Mouse (Mus musculus) spleen, postnatal 36 days (tissue): ENCODE data around the gene Pgpep1.

Experiments used
- DNase-seq, 2 experiments: peaks; one replicate each; pipeline ENCODE4 v3.0.0; 2022; ENCODE audit warnings: low spot score in 2 of 2, mixed read lengths in 1 of 2

The Pgpep1 gene

DNA sequence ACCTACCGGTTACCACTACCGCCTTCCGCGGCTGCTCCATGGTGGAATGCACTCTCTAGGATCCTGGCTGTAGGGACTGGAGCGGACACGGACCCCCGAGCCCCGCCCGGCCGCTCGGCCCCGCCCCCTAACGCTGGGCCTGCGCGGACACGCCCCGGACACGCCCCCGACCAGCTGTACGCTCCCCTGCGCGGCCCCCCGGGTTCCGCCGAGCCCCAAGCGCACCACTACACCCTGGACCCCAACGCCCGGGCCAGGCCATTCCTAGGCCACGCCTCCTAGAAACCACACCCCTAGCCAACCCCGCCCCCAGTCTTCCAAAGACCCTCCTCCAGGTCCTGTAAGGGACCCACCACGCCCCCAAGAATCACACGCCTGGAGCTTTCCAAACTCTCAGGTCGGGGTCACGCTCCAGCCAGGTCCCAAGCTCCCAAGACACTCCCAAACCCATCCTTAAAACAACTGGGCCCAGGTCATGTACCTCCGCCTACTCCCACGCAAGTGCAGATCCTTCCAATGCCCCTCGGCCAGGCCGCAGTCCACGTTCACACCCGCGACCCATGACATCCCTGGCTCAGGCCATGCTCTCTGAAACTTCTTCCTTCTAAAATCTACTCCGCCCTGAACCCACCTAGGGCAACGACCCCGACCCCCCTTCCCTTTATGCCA is 450 bp downstream of the Pgpep1 start:
- peak; percentile 85 to 86 for DNase-seq

DNA sequence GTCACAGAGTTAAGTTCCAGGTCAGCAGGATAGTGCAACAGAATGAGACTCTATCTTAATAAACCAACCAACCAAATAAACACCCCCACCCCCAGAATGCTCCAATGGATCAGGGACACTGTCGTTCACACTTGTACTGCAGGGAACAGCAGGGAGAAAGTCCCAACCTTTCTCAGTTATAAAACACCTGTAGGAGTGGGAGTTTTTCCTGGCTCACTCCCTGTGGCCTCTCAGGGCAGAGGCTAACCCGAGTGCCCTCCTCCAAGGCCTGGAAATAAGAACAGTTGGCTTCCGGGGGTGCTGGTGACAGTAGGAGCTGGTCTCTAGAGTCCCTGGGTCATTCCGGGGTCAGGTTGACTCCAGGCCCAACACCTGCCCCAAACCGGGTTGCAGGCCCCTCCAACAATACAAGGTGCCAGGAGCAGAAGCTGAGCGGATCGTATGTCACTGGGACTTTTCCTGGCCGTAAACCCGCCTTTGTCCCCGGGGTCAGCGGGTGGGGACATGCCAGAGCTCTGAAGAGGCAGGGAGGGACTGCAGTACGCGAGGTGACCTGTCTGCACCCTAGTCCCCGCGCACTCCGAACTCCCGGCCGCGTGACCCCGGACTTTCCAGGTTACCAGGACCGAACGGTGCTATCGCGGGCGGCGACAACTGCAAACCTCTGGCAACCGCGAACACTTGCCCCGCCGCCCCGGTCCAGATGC is 1.1 kb downstream of the Pgpep1 start:
- no peak for DNase-seq

DNA sequence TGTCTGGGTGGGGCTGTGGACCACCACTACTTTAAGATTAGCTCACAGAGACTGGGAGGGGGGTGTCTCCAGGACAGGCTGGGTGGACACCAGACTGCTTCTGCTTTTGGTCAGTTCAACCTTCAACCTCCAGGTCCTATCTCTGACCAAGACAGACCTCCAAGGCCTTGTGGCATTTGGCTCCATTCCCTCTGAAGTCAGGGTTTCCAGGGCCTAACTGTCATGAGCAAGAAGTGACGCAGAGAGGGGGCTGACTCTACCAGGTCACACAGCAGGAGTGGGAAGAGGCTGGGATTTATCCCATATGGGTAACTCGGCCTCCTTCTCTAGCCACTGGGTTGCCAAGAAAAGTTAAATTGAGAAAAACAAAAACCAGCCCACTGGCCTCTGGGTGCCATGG is 2.4 kb downstream of the Pgpep1 start:
- no peak for DNase-seq

- DNase-seq = no peak
Observed at GRCm38 (mm10) chr8:70657214-70657613, 3.0 kb downstream of the Pgpep1 start.

DNA sequence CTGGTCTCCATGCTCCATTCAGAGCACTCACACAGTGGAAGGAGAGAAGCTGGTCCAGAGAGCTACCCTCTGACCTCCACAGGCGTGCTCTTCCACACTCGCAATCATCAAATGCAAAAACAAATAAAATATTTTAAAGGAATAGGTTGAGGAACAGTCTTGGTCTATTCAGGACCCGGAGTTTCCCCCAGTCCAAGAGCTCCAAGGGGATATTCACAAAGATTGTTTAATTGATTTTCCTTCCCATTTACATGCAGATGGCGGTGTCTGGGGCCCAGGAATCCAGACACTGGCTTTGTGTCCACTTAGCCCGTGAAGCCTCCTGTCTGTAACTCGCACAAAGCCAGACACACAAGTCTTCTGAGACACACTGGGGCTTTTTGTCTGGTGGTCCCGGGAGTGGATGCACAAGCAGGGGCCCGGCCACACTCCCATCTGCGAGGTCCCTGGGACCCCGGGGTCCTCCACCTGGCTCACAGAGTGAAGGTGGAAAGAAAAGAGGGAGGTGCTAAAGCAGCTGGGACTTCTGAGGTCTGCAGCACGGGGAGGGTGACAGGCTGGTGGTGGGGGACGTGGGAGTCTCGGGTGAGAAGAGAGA is 3.9 kb downstream of the Pgpep1 start:
- no peak for DNase-seq

GRCm38 (mm10) chr8:70655469-70655868 is 4.7 kb downstream of the Pgpep1 start:
- no peak for DNase-seq

DNA sequence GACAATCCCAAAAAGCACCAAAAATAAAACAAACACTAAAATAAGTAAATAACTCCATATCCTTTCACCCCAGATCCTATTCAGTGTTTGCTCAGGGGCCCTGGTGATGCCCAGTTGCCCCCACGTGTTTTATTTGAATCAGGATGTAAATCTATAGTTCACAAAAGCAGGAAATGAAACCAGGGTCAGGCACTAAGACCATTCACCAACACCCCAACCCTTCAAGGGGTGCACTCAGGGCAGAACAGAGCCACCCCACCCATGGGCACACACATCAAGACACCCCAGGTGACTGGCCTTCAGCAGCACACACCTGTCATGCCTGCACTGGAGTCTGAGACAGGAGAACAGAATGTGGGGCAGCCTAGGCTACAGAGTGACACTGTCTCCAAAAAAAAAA is 6.1 kb downstream of the Pgpep1 start:
- peak; percentile 74 to 78 for DNase-seq

GRCm38 (mm10) chr8:70653226-70653625 is 7.0 kb downstream of the Pgpep1 start:
- peak; percentile 56 to 64 for DNase-seq

DNA sequence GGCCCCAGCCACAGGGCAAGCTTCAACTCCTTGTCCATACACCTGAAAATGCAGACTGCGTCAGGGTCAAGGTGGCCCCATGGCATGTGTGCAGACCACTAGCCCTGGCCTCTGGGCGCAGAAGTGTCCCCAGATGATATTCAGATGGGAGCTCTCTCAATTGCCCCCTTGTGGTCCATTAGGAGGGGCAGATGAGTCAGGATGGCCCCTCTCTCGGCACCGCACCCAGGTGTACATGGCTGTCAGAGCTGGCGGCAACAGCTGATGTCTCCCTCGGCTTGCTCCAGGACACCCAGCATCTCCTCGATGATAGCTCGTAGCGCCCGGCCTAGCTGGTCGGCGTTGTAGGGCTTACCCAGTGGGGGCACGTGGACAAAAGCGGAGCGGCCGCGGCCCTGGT is 9.8 kb downstream of the Pgpep1 start:
- DNase-seq = no peak

DNA sequence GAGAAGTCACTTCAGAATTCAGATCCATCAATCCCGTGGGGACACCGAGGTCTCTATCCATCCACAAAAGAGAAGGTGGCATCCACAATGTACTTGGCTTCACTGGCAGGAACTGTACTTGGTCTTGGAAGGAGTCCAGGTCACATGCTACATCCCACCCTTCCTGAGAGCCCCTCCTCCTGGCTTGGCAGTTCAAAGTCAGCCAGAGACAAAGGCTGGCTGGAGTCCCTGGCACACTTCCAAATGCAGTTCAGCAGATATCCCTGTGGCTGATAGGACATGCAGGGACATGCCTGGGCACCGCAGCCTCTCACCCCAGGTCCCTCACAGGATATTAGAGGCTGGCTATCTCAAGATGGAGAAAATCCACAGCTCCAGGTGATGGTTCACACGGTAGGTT is 10.9 kb downstream of the Pgpep1 start:
- no peak for DNase-seq

GRCm38 (mm10) chr8:70648921-70649320 is 11.3 kb downstream of the Pgpep1 start:
- DNase-seq = no peak

DNA sequence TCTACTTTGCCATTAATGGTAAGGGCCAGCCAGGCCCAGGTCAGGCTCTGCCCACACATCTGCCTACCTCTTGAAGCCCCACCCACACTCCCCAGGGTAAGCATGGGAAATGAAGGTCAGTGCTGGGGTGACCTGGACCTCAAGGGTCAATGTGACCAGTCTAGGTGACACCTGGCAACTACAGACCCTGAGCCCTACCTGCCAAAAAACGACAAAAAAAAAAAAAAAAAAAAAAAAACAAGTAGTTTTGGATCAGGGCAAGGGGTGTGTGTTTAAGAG is 12.1 kb downstream of the Pgpep1 start:
- no peak for DNase-seq

GRCm38 (mm10) chr8:70647343-70648163 is 12.6 kb downstream of the Pgpep1 start:
- DNase-seq = no peak

DNA sequence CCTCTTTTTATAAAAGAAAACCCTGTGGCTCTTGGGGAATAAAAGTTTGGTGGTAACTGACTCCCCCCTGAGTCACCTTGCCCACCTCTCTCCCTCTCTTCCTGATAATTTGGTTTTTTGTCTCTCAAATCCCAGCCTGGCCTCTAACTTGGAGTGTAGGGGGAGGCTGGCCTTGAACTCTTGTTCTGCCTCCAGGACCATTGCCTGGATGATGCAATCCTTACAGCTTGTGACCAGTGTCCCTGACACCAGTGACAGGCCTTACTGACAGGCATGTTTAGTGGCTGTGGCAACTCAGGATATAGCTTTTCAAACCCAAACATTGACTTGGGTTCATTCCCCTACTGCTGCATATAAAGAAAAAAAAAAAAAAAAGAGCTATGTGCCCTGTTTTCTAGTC is 13.4 kb downstream of the Pgpep1 start:
- no peak for DNase-seq

DNA sequence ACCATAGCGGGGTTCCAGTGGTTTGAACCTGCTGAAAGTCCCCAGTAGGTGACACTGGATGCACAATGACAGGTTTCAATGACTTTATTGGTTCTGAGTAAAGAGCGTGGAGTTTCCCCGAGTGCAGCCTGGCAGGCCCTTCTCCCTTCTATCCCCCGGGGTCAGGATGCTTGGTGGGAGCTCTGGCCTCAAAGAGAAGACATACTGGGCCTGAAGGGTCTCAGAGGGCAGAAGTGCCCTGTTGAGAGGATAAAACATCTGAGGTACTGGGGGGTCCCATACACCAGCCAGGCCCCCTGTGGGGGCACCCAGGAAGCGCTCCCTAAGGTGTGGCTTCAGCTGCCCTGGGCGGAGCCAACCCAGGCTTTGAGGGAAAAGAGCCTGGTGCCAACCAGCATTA is 13.8 kb downstream of the Pgpep1 start:
- DNase-seq = no peak

DNA sequence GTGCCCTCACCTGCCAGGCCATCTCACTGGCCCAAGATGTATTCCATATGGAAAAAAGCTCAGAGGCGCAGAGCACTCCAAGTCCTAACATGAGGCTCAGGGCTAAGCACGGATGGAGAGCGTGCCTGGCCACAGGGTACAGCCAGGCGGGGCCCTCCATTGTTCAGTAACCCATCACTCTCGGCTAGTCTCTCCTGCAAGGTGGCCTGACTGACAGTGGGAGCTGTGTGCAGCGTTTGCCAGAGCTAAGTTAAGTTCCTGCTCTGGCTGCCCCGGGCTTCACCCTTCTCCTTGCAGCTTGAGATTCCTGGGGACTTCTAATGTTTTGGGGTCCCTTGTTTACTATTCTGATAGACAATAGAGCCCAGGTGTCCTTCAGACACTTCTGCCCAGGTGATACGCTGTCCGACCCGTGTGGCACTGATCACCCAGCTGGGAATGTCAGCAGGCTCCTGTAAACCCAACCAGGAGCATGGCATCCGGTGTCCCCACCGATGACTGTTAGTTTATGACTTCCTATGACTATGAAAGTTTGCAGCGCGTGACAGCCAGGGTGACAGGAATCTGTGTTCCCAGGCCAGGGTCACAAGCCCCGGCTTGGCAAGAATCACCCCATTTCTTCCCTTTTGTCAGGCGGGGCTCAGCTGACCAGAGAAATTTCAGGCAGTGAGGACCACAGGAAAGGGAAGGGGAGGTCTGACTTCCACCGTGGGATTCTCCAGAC is 14.5 kb downstream of the Pgpep1 start:
- DNase-seq = no peak

- DNase-seq = no peak
Observed at GRCm38 (mm10) chr8:70644065-70644464, 16.1 kb downstream of the Pgpep1 start.

GRCm38 (mm10) chr8:70643019-70643418 is 17.2 kb downstream of the Pgpep1 start:
- no peak for DNase-seq

GRCm38 (mm10) chr8:70638752-70639151 is 21.4 kb downstream of the Pgpep1 start:
- DNase-seq = no peak

- DNase-seq = peak in 1 of 2 experiments; percentile 39
Observed at GRCm38 (mm10) chr8:70636838-70637237, 23.4 kb downstream of the Pgpep1 start.

GRCm38 (mm10) chr8:70635527-70635926 is 24.7 kb downstream of the Pgpep1 start:
- DNase-seq = peak; percentile 83 to 84

- peak in 1 of 2 experiments; percentile 34 for DNase-seq
Observed at GRCm38 (mm10) chr8:70634066-70634465, 26.1 kb downstream of the Pgpep1 start.
